Mouse (Mus musculus) thymus, adult 2 months (tissue): ENCODE measurements around the gene Eif1b.

Experiments
- CTCF ChIP-seq: fragments of 200-500 bp; IDR thresholded peaks from 2 replicates; pipeline ENCODE4 v1.5.1; 2012; ENCODE audit warnings: mild to moderate bottlenecking, control low read depth, low read length, moderate library complexity, borderline replicate concordance; ENCODE audit not compliant: control insufficient read depth, poor library complexity, insufficient read depth; ENCODE audit errors: extremely low read depth
- POLR2A ChIP-seq: fragments of 200-500 bp; IDR thresholded peaks from 2 replicates; pipeline ENCODE4 v1.6.1; 2012; ENCODE audit warnings: mild to moderate bottlenecking, low read length, control low read depth, moderate library complexity; ENCODE audit not compliant: control insufficient read depth, poor library complexity, insufficient read depth; ENCODE audit errors: extremely low read depth

DNA sequence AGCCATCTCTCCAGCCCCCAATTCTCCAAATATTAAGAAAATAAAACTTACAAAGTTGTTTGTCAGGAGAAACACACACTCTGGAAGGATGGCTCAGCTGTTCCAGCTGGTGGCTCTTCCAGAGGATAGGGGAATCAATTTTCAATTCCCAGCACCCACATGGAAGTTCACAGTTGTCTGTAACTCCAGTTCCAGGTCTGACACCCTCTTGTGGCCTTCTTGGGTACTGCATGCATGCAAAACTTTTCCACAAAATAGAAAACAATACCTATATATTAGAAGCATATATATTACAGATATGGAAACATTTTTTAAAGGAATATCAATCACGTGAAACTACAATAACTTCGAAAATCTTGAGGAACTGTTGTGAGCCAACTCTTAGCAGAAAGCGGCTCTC is 19.7 kb downstream of the Eif1b start:
- TF ChIP-seq POLR2A (no peak), CTCF (no peak)
